Mouse (Mus musculus): ENCODE measurements around the gene Ptk6.

DNA sequence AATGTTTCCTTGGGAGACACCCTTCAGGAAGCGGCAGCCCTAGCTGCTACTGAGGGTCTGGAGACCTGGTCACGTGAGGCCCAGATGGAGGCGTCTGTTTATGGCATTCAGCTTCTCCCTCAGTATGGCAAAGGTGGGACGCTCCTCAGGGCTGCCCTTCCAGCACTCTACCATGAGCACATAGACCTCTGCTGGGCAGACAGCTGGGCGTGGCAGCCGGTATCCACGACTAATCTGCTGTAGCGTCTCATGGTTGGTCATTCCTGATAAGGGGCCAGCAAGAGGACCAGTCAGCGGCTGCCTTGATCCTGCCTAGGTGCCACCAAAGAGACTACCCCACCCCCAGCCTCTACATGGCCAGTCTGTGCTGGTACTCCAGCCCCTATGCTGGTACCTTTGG, 3.5 kb upstream of the Ptk6 start:
- no peak for TF ChIP-seq CTCF (conservative IDR thresholded peaks at IDR 0.05 in 1 of 2, IDR thresholded peaks at IDR 0.05 in 1 of 2; ENCODE audit: low read depth in 2 of 2, low read length in 2 of 2)
- TF ChIP-seq NELFE (IDR thresholded peaks at IDR 0.05; ENCODE audit: low read depth, low read length): no peak
- no peak for TF ChIP-seq EP300 (IDR thresholded peaks at IDR 0.05; ENCODE audit: low read length)
- no peak for TF ChIP-seq ZKSCAN1 (IDR thresholded peaks at IDR 0.05; ENCODE audit: borderline replicate concordance, low read depth, low read length)
- no peak for TF ChIP-seq TCF12 (IDR thresholded peaks at IDR 0.05; ENCODE audit: low read depth, low read length)
- no peak for TF ChIP-seq CHD1 (IDR thresholded peaks at IDR 0.05; ENCODE audit: low read depth, low read length)
- TF ChIP-seq KAT2A (IDR thresholded peaks at IDR 0.05; ENCODE audit: insufficient replicate concordance, low read length): no peak
- TF ChIP-seq MAX (IDR thresholded peaks at IDR 0.05; ENCODE audit: low read length): no peak

Data from CH12.LX (cell line).